8 mouse cellular contexts compared by ENCODE assay signal in genomic region chr7:19458072-19458486, GRCm38 (mm10). TPM values are rescaled to one million over a fixed set of nuclear protein-coding genes. Genes with fewer than 3 reads are reported as not detected.
DNase-seq lines count a peak whose midpoint lies in the region; ATAC-seq and TF ChIP-seq lines count a peak whose summit lies in the region.

No protein-coding gene starts in this region.

- ATAC-seq in erythroblast, adult 5-6 weeks (replicated peaks; ENCODE audit: low FRiP score, poor library complexity, severe bottlenecking) = no peak
- ATAC-seq in forebrain, embryonic 12.5 days (ENCODE audit: low FRiP score) = peak; percentile 78
- ATAC-seq in limb, embryonic 14.5 days (ENCODE audit: low FRiP score, low read depth) = peak; percentile 68
- peak; percentile 82 for ATAC-seq in midbrain, embryonic 13.5 days

- no peak overlapping the region; the same call in 1 of the 2 replicates for H3K27ac ChIP-seq in bone marrow, adult 2 months (ENCODE audit: control insufficient read depth, insufficient read depth, low read depth, low read length, poor library complexity)
- peak overlapping the region; percentile 80 for H3K27ac ChIP-seq in forebrain, embryonic 12.5 days
- H3K27ac ChIP-seq in hindbrain, embryonic 10.5 days = peak overlapping the region; percentile 94
- peak overlapping the region; percentile 67 for H3K27ac ChIP-seq in limb, embryonic 14.5 days (replicated peaks; ENCODE audit: low read depth, low read length)
- H3K27ac ChIP-seq in midbrain, embryonic 13.5 days = peak overlapping the region; percentile 83

- H3K4me1 ChIP-seq in erythroblast, embryonic 14.5 days (ENCODE audit: control insufficient read depth) = peaks cover 32% of the 10 kb centered on the region
- H3K4me1 ChIP-seq in bone marrow, adult 2 months (ENCODE audit: control insufficient read depth, insufficient read depth, low read length) = peaks cover 2% of the 10 kb centered on the region
- H3K4me1 ChIP-seq in forebrain, embryonic 12.5 days = peaks cover 31% of the 10 kb centered on the region
- H3K4me1 ChIP-seq in hindbrain, embryonic 10.5 days (replicated peaks) = peaks cover 46% of the 10 kb centered on the region
- H3K4me1 ChIP-seq in limb, embryonic 14.5 days (ENCODE audit: control insufficient read depth, insufficient read depth, low read length) = peaks cover 14% of the 10 kb centered on the region; the same call in 1 of the 2 replicates
- peaks cover 32% of the 10 kb centered on the region for H3K4me1 ChIP-seq in midbrain, embryonic 13.5 days (replicated peaks)

- H3K4me3 ChIP-seq in erythroblast, embryonic 14.5 days (replicated peaks) = peak overlapping the region; percentile 71
- H3K4me3 ChIP-seq in bone marrow, adult 2 months (replicated peaks; ENCODE audit: control insufficient read depth, low read depth, low read length) = peak overlapping the region; percentile 69
- H3K4me3 ChIP-seq in forebrain, embryonic 12.5 days (replicated peaks) = peak overlapping the region; percentile 96
- peak overlapping the region; percentile 99 for H3K4me3 ChIP-seq in hindbrain, embryonic 10.5 days
- peak overlapping the region; percentile 89 for H3K4me3 ChIP-seq in limb, embryonic 14.5 days (replicated peaks; ENCODE audit: low read length)
- H3K4me3 ChIP-seq in midbrain, embryonic 13.5 days (replicated peaks) = peak overlapping the region; percentile 92

- peak overlapping the region; percentile 98 for H3K4me2 ChIP-seq in forebrain, embryonic 12.5 days
- peak overlapping the region; percentile 65 for H3K4me2 ChIP-seq in limb, embryonic 14.5 days (replicated peaks; ENCODE audit: low read depth, low read length, severe bottlenecking)
- H3K4me2 ChIP-seq in midbrain, embryonic 13.5 days (replicated peaks) = peak overlapping the region; percentile 98

- H3K36me3 ChIP-seq in erythroblast, embryonic 14.5 days (ENCODE audit: control insufficient read depth) = no peaks in the 10 kb centered on the region
- peaks cover 9% of the 10 kb centered on the region for H3K36me3 ChIP-seq in forebrain, embryonic 12.5 days (replicated peaks)
- H3K36me3 ChIP-seq in hindbrain, embryonic 10.5 days = peaks cover 33% of the 10 kb centered on the region
- H3K36me3 ChIP-seq in limb, embryonic 14.5 days (ENCODE audit: control insufficient read depth, insufficient read depth, low read length) = peaks cover 15% of the 10 kb centered on the region; the same call in 1 of the 2 replicates
- H3K36me3 ChIP-seq in midbrain, embryonic 13.5 days = peaks cover 14% of the 10 kb centered on the region

- TF ChIP-seq POLR2A in bone marrow, adult 2 months (IDR thresholded peaks at IDR 0.05; ENCODE audit: borderline replicate concordance, control insufficient read depth, low read depth, low read length) = no peak
- no peak for TF ChIP-seq POLR2A in limb, embryonic 14.5 days (IDR thresholded peaks at IDR 0.05; ENCODE audit: borderline replicate concordance, extremely low read depth, insufficient read depth, insufficient read length)

- no peaks in the 10 kb centered on the region for H3K9me3 ChIP-seq in erythroblast, embryonic 14.5 days (ENCODE audit: control insufficient read depth, low read length)
- no peaks in the 10 kb centered on the region for H3K9me3 ChIP-seq in forebrain, embryonic 12.5 days
- H3K9me3 ChIP-seq in hindbrain, embryonic 10.5 days = no peaks in the 10 kb centered on the region
- no peaks in the 10 kb centered on the region for H3K9me3 ChIP-seq in limb, embryonic 14.5 days (ENCODE audit: control insufficient read depth, low read length)
- H3K9me3 ChIP-seq in midbrain, embryonic 13.5 days = no peaks in the 10 kb centered on the region

- peak overlapping the region; percentile 93 for H3K9ac ChIP-seq in forebrain, embryonic 12.5 days
- H3K9ac ChIP-seq in limb, embryonic 14.5 days (ENCODE audit: low read depth, low read length, severe bottlenecking) = peak overlapping the region; percentile 87
- H3K9ac ChIP-seq in midbrain, embryonic 13.5 days (replicated peaks) = peak overlapping the region; percentile 95

- DNase-seq in hindbrain, embryonic 10.5 days (ENCODE audit: low spot score) = peak; percentile 83
- peak; percentile 68 for DNase-seq in limb, embryonic 14.5 days (ENCODE audit: low spot score)
- DNase-seq in spleen, postnatal 36 days (ENCODE audit: low spot score in 2 of 2) = peak; percentile 50 to 52

- TF ChIP-seq CTCF in bone marrow, adult 2 months (IDR thresholded peaks at IDR 0.05; ENCODE audit: control insufficient read depth, insufficient read depth, low read length) = no peak

- 2% methylated on average over 30 of the region's 31 CpGs for WGBS in bone marrow, adult 2 months
- WGBS in forebrain, embryonic 12.5 days = 0% methylated on average over 24 of the region's 31 CpGs
- 0% methylated on average over 31 of the region's 31 CpGs for WGBS in hindbrain, embryonic 10.5 days
- 2% methylated on average over 24 of the region's 31 CpGs for WGBS in limb, embryonic 14.5 days
- WGBS in midbrain, embryonic 13.5 days = 0% methylated on average over 25 of the region's 31 CpGs

- peaks cover 9% of the 10 kb centered on the region for H3K27me3 ChIP-seq in erythroblast, embryonic 14.5 days (ENCODE audit: control insufficient read depth)
- peaks cover 14% of the 10 kb centered on the region for H3K27me3 ChIP-seq in forebrain, embryonic 12.5 days
- H3K27me3 ChIP-seq in hindbrain, embryonic 10.5 days (ENCODE audit: insufficient read depth, poor library complexity, severe bottlenecking) = peaks cover 9% of the 10 kb centered on the region
- no peaks in the 10 kb centered on the region for H3K27me3 ChIP-seq in limb, embryonic 14.5 days (ENCODE audit: control insufficient read depth, insufficient read depth, low read length)
- 0 out of 2 replicates have a peak, but pooled peaks cover 4% of the 10 kb centered on the region for H3K27me3 ChIP-seq in midbrain, embryonic 13.5 days

RNA-seq across cellular contexts. Expression of gene Mark4, which starts 0.5 kb away (rescaled TPM):
- 0.45 and 0.52 TPM in 2 replicates for polyA plus RNA-seq in erythroblast, embryonic 14.5 days (2012)
- total RNA-seq in erythroblast, adult 5-6 weeks (2015; ENCODE audit: low replicate concordance) = 1.9 and 5.2 TPM in 2 replicates
- total RNA-seq in erythroblast, adult 5-6 weeks (2017; ENCODE audit: low replicate concordance) = 1.7 and 2.8 TPM in 2 replicates
- 10.1 and 14.6 TPM in 2 replicates for polyA plus RNA-seq in bone marrow, adult 2 months (2011; ENCODE audit: insufficient read depth, insufficient read length, low replicate concordance, missing spikeins)
- polyA plus RNA-seq in forebrain, embryonic 12.5 days (2016; fragmentation: Nextera tagmentation; extraction: Ambion mirVana) = 14.0 and 14.3 TPM in 2 replicates
- polyA plus RNA-seq in hindbrain, embryonic 10.5 days (2016; fragmentation: Nextera tagmentation; extraction: Ambion mirVana) = 9.3 and 13.6 TPM in 2 replicates
- polyA plus RNA-seq in limb, embryonic 14.5 days (2012; rRNA removed) = 34.8 and 39.8 TPM in 2 replicates
- 11.5 and 13.3 TPM in 2 replicates for polyA plus RNA-seq in limb, embryonic 14.5 days (2014; fragmentation: Nextera tagmentation; extraction: Ambion mirVana)
- polyA plus RNA-seq in midbrain, embryonic 13.5 days (2015; fragmentation: Nextera tagmentation; extraction: Ambion mirVana) = 13.9 and 16.3 TPM in 2 replicates

RNA-seq across cellular contexts. Expression of gene Exoc3l2, which starts 5.1 kb away (rescaled TPM):
- polyA plus RNA-seq in erythroblast, embryonic 14.5 days (2012) = 0.01 and 0.04 TPM in 2 replicates
- total RNA-seq in erythroblast, adult 5-6 weeks (2015; ENCODE audit: low replicate concordance) = not detected in 2 replicates
- not detected in 2 replicates for total RNA-seq in erythroblast, adult 5-6 weeks (2017; ENCODE audit: low replicate concordance)
- 4.2 and 10.3 TPM in 2 replicates for polyA plus RNA-seq in bone marrow, adult 2 months (2011; ENCODE audit: insufficient read depth, insufficient read length, low replicate concordance, missing spikeins)
- polyA plus RNA-seq in forebrain, embryonic 12.5 days (2016; fragmentation: Nextera tagmentation; extraction: Ambion mirVana) = 0.51 and 0.69 TPM in 2 replicates
- polyA plus RNA-seq in hindbrain, embryonic 10.5 days (2016; fragmentation: Nextera tagmentation; extraction: Ambion mirVana) = 0.39 and 0.80 TPM in 2 replicates
- polyA plus RNA-seq in limb, embryonic 14.5 days (2012; rRNA removed) = 3.5 and 4.9 TPM in 2 replicates
- polyA plus RNA-seq in limb, embryonic 14.5 days (2014; fragmentation: Nextera tagmentation; extraction: Ambion mirVana) = 1.6 and 1.9 TPM in 2 replicates
- 0.24 and 0.32 TPM in 2 replicates for polyA plus RNA-seq in midbrain, embryonic 13.5 days (2015; fragmentation: Nextera tagmentation; extraction: Ambion mirVana)

RNA-seq across cellular contexts. Expression of gene Bloc1s3, which starts 50.1 kb away (rescaled TPM):
- 0.46 and 0.49 TPM in 2 replicates for polyA plus RNA-seq in erythroblast, embryonic 14.5 days (2012)
- total RNA-seq in erythroblast, adult 5-6 weeks (2015; ENCODE audit: low replicate concordance) = 3.5 and 4.2 TPM in 2 replicates
- 0.84 and 1.5 TPM in 2 replicates for total RNA-seq in erythroblast, adult 5-6 weeks (2017; ENCODE audit: low replicate concordance)
- polyA plus RNA-seq in bone marrow, adult 2 months (2011; ENCODE audit: insufficient read depth, insufficient read length, low replicate concordance, missing spikeins) = 4.4 and 8.0 TPM in 2 replicates
- 3.5 and 3.9 TPM in 2 replicates for polyA plus RNA-seq in forebrain, embryonic 12.5 days (2016; fragmentation: Nextera tagmentation; extraction: Ambion mirVana)
- 2.4 and 3.8 TPM in 2 replicates for polyA plus RNA-seq in hindbrain, embryonic 10.5 days (2016; fragmentation: Nextera tagmentation; extraction: Ambion mirVana)
- polyA plus RNA-seq in limb, embryonic 14.5 days (2012; rRNA removed) = 6.2 and 8.8 TPM in 2 replicates
- 1.2 and 1.3 TPM in 2 replicates for polyA plus RNA-seq in limb, embryonic 14.5 days (2014; fragmentation: Nextera tagmentation; extraction: Ambion mirVana)
- polyA plus RNA-seq in midbrain, embryonic 13.5 days (2015; fragmentation: Nextera tagmentation; extraction: Ambion mirVana) = 2.9 and 4.5 TPM in 2 replicates

RNA-seq across cellular contexts. Expression of gene Trappc6a, which starts 50.1 kb away (rescaled TPM):
- polyA plus RNA-seq in erythroblast, embryonic 14.5 days (2012) = 10.9 and 13.1 TPM in 2 replicates
- total RNA-seq in erythroblast, adult 5-6 weeks (2015; ENCODE audit: low replicate concordance) = 17.9 and 18.8 TPM in 2 replicates
- total RNA-seq in erythroblast, adult 5-6 weeks (2017; ENCODE audit: low replicate concordance) = 2.7 and 7.8 TPM in 2 replicates
- polyA plus RNA-seq in bone marrow, adult 2 months (2011; ENCODE audit: insufficient read depth, insufficient read length, low replicate concordance, missing spikeins) = 12.4 and 12.7 TPM in 2 replicates
- polyA plus RNA-seq in forebrain, embryonic 12.5 days (2016; fragmentation: Nextera tagmentation; extraction: Ambion mirVana) = 43.6 and 47.5 TPM in 2 replicates
- polyA plus RNA-seq in hindbrain, embryonic 10.5 days (2016; fragmentation: Nextera tagmentation; extraction: Ambion mirVana) = 68.8 and 71.4 TPM in 2 replicates
- 58.0 and 71.6 TPM in 2 replicates for polyA plus RNA-seq in limb, embryonic 14.5 days (2012; rRNA removed)
- 70.2 and 79.8 TPM in 2 replicates for polyA plus RNA-seq in limb, embryonic 14.5 days (2014; fragmentation: Nextera tagmentation; extraction: Ambion mirVana)
- polyA plus RNA-seq in midbrain, embryonic 13.5 days (2015; fragmentation: Nextera tagmentation; extraction: Ambion mirVana) = 36.6 and 43.3 TPM in 2 replicates

RNA-seq across cellular contexts. Expression of gene Ckm, which starts 53.5 kb away (rescaled TPM):
- polyA plus RNA-seq in erythroblast, embryonic 14.5 days (2012) = not detected in 2 replicates
- total RNA-seq in erythroblast, adult 5-6 weeks (2015; ENCODE audit: low replicate concordance) = not detected in 2 replicates
- total RNA-seq in erythroblast, adult 5-6 weeks (2017; ENCODE audit: low replicate concordance) = not detected in 2 replicates
- polyA plus RNA-seq in bone marrow, adult 2 months (2011; ENCODE audit: insufficient read depth, insufficient read length, low replicate concordance, missing spikeins) = 25.1 and 31.8 TPM in 2 replicates
- not detected in 2 replicates for polyA plus RNA-seq in forebrain, embryonic 12.5 days (2016; fragmentation: Nextera tagmentation; extraction: Ambion mirVana)
- polyA plus RNA-seq in hindbrain, embryonic 10.5 days (2016; fragmentation: Nextera tagmentation; extraction: Ambion mirVana) = not detected in 2 replicates
- 89.9 and 125 TPM in 2 replicates for polyA plus RNA-seq in limb, embryonic 14.5 days (2012; rRNA removed)
- 35.4 and 91.5 TPM in 2 replicates for polyA plus RNA-seq in limb, embryonic 14.5 days (2014; fragmentation: Nextera tagmentation; extraction: Ambion mirVana)
- polyA plus RNA-seq in midbrain, embryonic 13.5 days (2015; fragmentation: Nextera tagmentation; extraction: Ambion mirVana) = 0.07 TPM in 1 of 2 replicates, not detected in the other
